Mouse (Mus musculus): Measurements from ENCODE around the gene Ly9. TPM values are rescaled to one million over a fixed set of nuclear protein-coding genes. Genes with fewer than 3 reads are reported as not detected.

The Ly9 gene
- polyA plus RNA-seq, 1 experiment from 2014 or later, result 0.84 TPM

DNA sequence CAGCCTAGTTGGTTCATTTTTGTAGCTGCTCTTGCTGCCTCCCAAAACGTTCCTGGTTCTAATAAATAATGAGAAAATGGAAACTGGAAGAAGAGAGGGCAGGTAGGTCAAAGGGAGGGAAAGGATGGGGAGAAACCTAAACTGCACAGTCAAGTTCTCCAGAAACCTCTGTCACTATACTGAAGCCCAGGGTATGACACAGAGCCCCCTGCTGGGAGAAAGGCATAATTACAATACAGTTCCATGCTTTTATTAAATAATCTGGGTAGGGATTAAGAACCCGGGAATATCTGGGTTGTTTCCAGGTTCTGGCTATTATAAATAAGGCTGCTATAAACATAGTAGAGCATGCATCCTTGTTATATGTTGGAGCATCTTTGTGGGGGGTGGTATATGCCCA is 6.8 kb upstream of the Ly9 start:
- no peak for ATAC-seq (ENCODE audit: insufficient read depth, low FRiP score)
- Histone ChIP-seq H3K4me1 (ENCODE audit: control insufficient read depth, insufficient read depth, low read length) (no peaks in the 10 kb centered on the region), H3K9ac (ENCODE audit: low read length) (no peak overlapping the region), H3K9me3 (replicated peaks; ENCODE audit: control insufficient read depth, low read length) (no peaks in the 10 kb centered on the region), H3K27ac (ENCODE audit: low read length) (no peak overlapping the region), H3K36me3 (ENCODE audit: control insufficient read depth, insufficient read depth, low read length) (no peaks in the 10 kb centered on the region), H3K27me3 (ENCODE audit: control insufficient read depth, insufficient read depth, low read length) (no peaks in the 10 kb centered on the region), H3K4me3 (replicated peaks; ENCODE audit: low read length) (no peak overlapping the region), H3K4me2 (ENCODE audit: low read depth, low read length) (no peak overlapping the region)
- 23% methylated on average over 2 of the region's 2 CpGs for WGBS

DNA sequence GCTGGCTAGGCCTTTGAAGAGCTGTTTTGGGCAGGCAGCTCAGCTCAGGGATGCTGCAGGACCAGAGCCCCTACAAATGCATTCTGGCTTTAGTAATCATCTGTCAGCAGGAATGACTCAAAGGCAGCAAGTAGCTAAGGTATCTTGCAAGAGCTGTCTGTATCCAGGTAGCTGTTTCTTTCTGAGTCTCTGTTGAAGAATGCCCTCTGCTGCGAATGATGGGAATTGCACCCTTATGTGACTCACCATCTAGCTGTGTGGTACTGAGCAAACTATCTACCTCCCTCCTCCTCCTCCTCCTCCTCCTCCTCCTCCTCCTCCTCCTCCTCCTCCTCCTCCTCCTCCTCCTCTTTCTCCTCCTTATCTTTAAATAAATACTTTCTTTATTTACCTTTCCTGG is 3.6 kb upstream of the Ly9 start:
- no peak overlapping the region for H3K9ac ChIP-seq (ENCODE audit: low read length)
- no peaks in the 10 kb centered on the region for H3K9me3 ChIP-seq (replicated peaks; ENCODE audit: control insufficient read depth, low read length)
- H3K4me1 ChIP-seq (ENCODE audit: control insufficient read depth, insufficient read depth, low read length), result no peaks in the 10 kb centered on the region
- ATAC-seq (ENCODE audit: insufficient read depth, low FRiP score), result no peak
- H3K4me2 ChIP-seq (ENCODE audit: low read depth, low read length), result no peak overlapping the region
- H3K4me3 ChIP-seq (replicated peaks; ENCODE audit: low read length), result no peak overlapping the region
- H3K36me3 ChIP-seq (ENCODE audit: control insufficient read depth, insufficient read depth, low read length), result no peaks in the 10 kb centered on the region
- H3K27me3 ChIP-seq (ENCODE audit: control insufficient read depth, insufficient read depth, low read length), result no peaks in the 10 kb centered on the region
- WGBS, result 41% methylated on average over 1 of the region's 1 CpGs
- no peak overlapping the region for H3K27ac ChIP-seq (ENCODE audit: low read length)

DNA sequence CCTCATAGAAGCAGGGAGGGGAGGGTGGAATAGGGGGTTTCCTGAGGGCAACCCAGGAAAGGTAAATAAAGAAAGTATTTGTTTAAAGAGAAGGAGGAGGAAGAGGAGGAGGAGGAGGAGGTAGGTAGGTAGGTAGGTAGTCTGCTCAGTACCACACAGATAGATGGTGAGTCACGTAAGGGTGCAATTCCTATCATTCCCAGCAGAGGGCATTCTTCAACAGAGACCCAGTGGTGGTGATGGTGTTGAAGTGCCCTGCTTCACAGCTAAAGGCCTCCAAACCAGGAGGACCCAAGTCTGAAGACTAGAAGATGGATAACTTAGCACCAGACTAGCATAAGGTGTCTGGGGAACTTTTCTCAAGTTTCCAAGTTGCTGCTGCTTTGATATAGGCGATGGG is 2.8 kb upstream of the Ly9 start:
- H3K36me3 ChIP-seq (ENCODE audit: control insufficient read depth, insufficient read depth, low read length), result no peaks in the 10 kb centered on the region
- H3K9ac ChIP-seq (ENCODE audit: low read length), result no peak overlapping the region
- H3K4me1 ChIP-seq (ENCODE audit: control insufficient read depth, insufficient read depth, low read length), result no peaks in the 10 kb centered on the region
- no peak overlapping the region for H3K4me3 ChIP-seq (replicated peaks; ENCODE audit: low read length)
- ATAC-seq (ENCODE audit: insufficient read depth, low FRiP score), result no peak
- H3K27ac ChIP-seq (ENCODE audit: low read length), result no peak overlapping the region
- H3K27me3 ChIP-seq (ENCODE audit: control insufficient read depth, insufficient read depth, low read length), result no peaks in the 10 kb centered on the region
- H3K4me2 ChIP-seq (ENCODE audit: low read depth, low read length), result no peak overlapping the region
- WGBS, result 82% methylated on average over 2 of the region's 2 CpGs
- H3K9me3 ChIP-seq (replicated peaks; ENCODE audit: control insufficient read depth, low read length), result no peaks in the 10 kb centered on the region

DNA sequence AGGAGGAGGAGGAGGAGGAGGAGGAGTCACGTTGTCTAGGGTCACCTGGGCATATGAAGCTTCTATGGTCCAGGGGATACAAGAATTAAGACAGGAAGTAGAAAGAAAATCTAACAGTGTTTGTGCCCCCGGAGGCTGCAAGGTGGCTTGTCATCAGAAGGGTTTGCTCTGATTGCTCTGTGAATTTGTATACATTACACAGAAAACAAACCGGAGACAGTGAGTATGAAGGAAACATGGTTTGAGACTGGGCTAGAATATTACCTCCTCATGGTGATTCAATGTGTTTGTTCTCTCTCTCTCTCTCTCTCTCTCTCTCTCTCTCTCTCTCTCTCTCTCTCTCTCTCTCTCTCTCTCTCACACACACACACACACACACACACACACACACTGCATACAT is 554 bp downstream of the Ly9 start:
- Histone ChIP-seq H3K9ac (ENCODE audit: low read length) (no peak overlapping the region), H3K4me1 (ENCODE audit: control insufficient read depth, insufficient read depth, low read length) (no peaks in the 10 kb centered on the region), H3K27me3 (ENCODE audit: control insufficient read depth, insufficient read depth, low read length) (no peaks in the 10 kb centered on the region), H3K4me2 (ENCODE audit: low read depth, low read length) (no peak overlapping the region), H3K36me3 (ENCODE audit: control insufficient read depth, insufficient read depth, low read length) (no peaks in the 10 kb centered on the region), H3K4me3 (replicated peaks; ENCODE audit: low read length) (no peak overlapping the region), H3K27ac (ENCODE audit: low read length) (no peak overlapping the region), H3K9me3 (replicated peaks; ENCODE audit: control insufficient read depth, low read length) (no peaks in the 10 kb centered on the region)
- no peak for ATAC-seq (ENCODE audit: insufficient read depth, low FRiP score)
- 67% methylated on average over 3 of the region's 3 CpGs for WGBS

DNA sequence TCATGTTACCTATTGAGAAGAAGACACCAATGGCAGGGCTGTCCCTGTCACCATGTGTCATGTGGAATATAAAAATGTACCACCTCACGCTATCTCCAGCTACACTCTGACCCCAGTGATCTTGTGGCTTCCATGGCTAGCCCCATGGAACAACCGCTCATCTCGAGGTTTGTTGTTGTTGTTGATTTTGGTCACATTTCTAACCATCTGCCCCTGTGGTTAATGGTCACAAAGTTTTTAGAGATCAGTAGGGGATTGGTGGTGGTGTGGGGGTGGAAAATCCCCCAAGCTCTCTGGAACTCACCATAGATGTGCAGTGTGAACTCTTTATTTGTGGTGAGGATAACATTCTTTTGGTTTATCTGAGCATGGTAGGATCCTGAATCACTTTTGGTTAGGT is 2.5 kb downstream of the Ly9 start:
- 81% methylated on average over 3 of the region's 3 CpGs for WGBS
- H3K36me3 ChIP-seq (ENCODE audit: control insufficient read depth, insufficient read depth, low read length), result no peaks in the 10 kb centered on the region
- H3K27me3 ChIP-seq (ENCODE audit: control insufficient read depth, insufficient read depth, low read length), result no peaks in the 10 kb centered on the region
- H3K27ac ChIP-seq (ENCODE audit: low read length), result no peak overlapping the region
- H3K4me3 ChIP-seq (replicated peaks; ENCODE audit: low read length), result no peak overlapping the region
- no peak overlapping the region for H3K9ac ChIP-seq (ENCODE audit: low read length)
- H3K9me3 ChIP-seq (replicated peaks; ENCODE audit: control insufficient read depth, low read length), result no peaks in the 10 kb centered on the region
- H3K4me2 ChIP-seq (ENCODE audit: low read depth, low read length), result no peak overlapping the region
- no peak for ATAC-seq (ENCODE audit: insufficient read depth, low FRiP score)
- H3K4me1 ChIP-seq (ENCODE audit: control insufficient read depth, insufficient read depth, low read length), result no peaks in the 10 kb centered on the region

DNA sequence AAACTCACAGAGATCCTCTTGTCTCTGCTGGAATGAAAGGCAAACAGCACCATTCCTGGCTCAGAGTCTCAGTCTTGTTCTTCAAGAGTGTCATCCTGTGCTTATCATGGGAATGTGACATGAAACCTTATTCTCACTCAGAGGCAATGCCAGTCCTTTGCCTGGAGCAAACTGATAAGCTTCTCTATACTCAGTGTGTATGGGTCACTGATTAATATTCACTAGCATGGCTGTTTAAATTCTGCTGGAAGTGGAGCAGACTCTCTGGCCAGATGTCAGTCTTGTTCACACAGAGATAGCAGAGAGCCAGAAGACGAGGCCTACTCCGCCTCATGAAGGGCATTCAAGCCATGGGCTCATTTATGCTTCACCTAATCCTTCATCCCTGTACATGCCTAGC is 22.6 kb downstream of the Ly9 start:
- Histone ChIP-seq H3K27me3 (ENCODE audit: control insufficient read depth, insufficient read depth, low read length) (no peaks in the 10 kb centered on the region), H3K27ac (ENCODE audit: low read length) (no peak overlapping the region), H3K9ac (ENCODE audit: low read length) (no peak overlapping the region), H3K9me3 (replicated peaks; ENCODE audit: control insufficient read depth, low read length) (no peaks in the 10 kb centered on the region), H3K4me1 (ENCODE audit: control insufficient read depth, insufficient read depth, low read length) (no peaks in the 10 kb centered on the region), H3K36me3 (ENCODE audit: control insufficient read depth, insufficient read depth, low read length) (no peaks in the 10 kb centered on the region), H3K4me3 (replicated peaks; ENCODE audit: low read length) (no peak overlapping the region), H3K4me2 (ENCODE audit: low read depth, low read length) (no peak overlapping the region)
- 80% methylated on average over 2 of the region's 2 CpGs for WGBS
- no peak for ATAC-seq (ENCODE audit: insufficient read depth, low FRiP score)

DNA sequence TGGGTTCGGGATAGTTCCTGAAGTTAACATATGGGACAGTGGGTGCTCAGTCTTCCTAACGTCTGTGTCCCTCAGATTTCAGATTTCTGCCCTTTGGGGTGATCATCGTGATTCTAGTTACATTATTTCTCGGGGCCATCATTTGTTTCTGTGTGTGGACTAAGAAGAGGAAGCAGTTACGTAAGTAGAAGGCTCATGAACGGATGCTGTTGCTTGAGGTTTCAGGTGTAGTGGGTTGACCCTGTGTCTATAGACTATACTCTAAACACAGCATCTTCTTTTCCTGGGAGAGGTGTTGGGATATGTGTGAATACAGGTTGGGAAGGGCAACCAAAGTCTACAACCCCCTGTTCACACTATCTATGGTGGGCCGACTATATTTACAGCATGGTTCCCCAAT is 30.0 kb downstream of the Ly9 start:
- Histone ChIP-seq H3K36me3 (ENCODE audit: control insufficient read depth, insufficient read depth, low read length) (no peaks in the 10 kb centered on the region), H3K9me3 (replicated peaks; ENCODE audit: control insufficient read depth, low read length) (no peaks in the 10 kb centered on the region), H3K4me1 (ENCODE audit: control insufficient read depth, insufficient read depth, low read length) (no peaks in the 10 kb centered on the region), H3K9ac (ENCODE audit: low read length) (no peak overlapping the region), H3K27me3 (ENCODE audit: control insufficient read depth, insufficient read depth, low read length) (no peaks in the 10 kb centered on the region), H3K4me2 (ENCODE audit: low read depth, low read length) (no peak overlapping the region), H3K27ac (ENCODE audit: low read length) (no peak overlapping the region), H3K4me3 (replicated peaks; ENCODE audit: low read length) (no peak overlapping the region)
- WGBS, result 82% methylated on average over 7 of the region's 7 CpGs
- ATAC-seq (ENCODE audit: insufficient read depth, low FRiP score), result no peak

DNA sequence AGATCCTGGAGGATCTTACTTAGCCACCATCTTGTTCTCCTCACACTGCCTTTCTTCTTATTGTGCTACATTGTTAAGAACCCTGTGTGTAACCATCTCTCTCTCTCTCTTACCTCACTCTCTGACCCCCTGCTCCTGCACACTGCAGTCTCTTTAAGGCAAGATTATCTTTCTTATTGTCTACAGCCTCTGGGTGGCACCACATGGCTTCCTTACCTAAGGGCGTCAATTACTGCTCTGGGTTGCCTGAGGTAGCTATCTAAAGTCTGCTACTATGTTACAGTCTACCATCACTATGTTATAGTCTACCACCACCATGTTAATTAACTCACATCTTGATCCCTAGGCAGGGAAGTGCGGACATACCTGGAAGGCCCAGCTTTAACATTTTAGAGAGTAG is 38.8 kb downstream of the Ly9 start:
- no peak overlapping the region for H3K27ac ChIP-seq (ENCODE audit: low read length)
- H3K27me3 ChIP-seq (ENCODE audit: control insufficient read depth, insufficient read depth, low read length), result no peaks in the 10 kb centered on the region
- no peak overlapping the region for H3K9ac ChIP-seq (ENCODE audit: low read length)
- no peak overlapping the region for H3K4me2 ChIP-seq (ENCODE audit: low read depth, low read length)
- H3K4me3 ChIP-seq (replicated peaks; ENCODE audit: low read length), result no peak overlapping the region
- no peaks in the 10 kb centered on the region for H3K4me1 ChIP-seq (ENCODE audit: control insufficient read depth, insufficient read depth, low read length)
- no peaks in the 10 kb centered on the region for H3K36me3 ChIP-seq (ENCODE audit: control insufficient read depth, insufficient read depth, low read length)
- H3K9me3 ChIP-seq (replicated peaks; ENCODE audit: control insufficient read depth, low read length), result no peaks in the 10 kb centered on the region
- no peak for ATAC-seq (ENCODE audit: insufficient read depth, low FRiP score)
- 66% methylated on average over 2 of the region's 2 CpGs for WGBS

DNA sequence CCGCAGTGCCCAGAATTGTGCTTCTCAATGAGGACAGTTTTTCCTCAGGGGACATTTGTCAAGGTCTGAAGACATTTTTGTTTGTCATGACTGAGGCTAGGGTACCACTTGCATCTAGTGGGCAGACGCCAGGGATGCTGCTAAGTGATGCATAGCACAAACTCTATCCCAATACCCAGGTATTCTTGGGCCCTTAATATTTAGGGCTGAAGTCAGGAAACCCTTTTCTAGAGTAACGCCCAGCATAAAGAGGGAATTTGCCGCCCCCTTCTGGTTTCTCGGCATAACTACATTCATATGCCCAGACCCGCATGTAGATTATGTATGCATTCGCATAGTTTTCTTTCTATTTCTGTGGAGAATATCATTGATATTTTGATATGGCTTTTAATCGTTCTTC is 40.4 kb downstream of the Ly9 start:
- no peak overlapping the region for H3K4me2 ChIP-seq (ENCODE audit: low read depth, low read length)
- H3K9ac ChIP-seq (ENCODE audit: low read length), result no peak overlapping the region
- WGBS, result 23% methylated on average over 8 of the region's 8 CpGs
- H3K4me3 ChIP-seq (replicated peaks; ENCODE audit: low read length), result no peak overlapping the region
- ATAC-seq (ENCODE audit: insufficient read depth, low FRiP score), result 0 out of 2 replicates have a peak, but pooled peaks have one; percentile 23
- H3K4me1 ChIP-seq (ENCODE audit: control insufficient read depth, insufficient read depth, low read length), result no peaks in the 10 kb centered on the region
- H3K9me3 ChIP-seq (replicated peaks; ENCODE audit: control insufficient read depth, low read length), result no peaks in the 10 kb centered on the region
- H3K27ac ChIP-seq (ENCODE audit: low read length), result no peak overlapping the region
- no peaks in the 10 kb centered on the region for H3K27me3 ChIP-seq (ENCODE audit: control insufficient read depth, insufficient read depth, low read length)
- no peaks in the 10 kb centered on the region for H3K36me3 ChIP-seq (ENCODE audit: control insufficient read depth, insufficient read depth, low read length)

DNA sequence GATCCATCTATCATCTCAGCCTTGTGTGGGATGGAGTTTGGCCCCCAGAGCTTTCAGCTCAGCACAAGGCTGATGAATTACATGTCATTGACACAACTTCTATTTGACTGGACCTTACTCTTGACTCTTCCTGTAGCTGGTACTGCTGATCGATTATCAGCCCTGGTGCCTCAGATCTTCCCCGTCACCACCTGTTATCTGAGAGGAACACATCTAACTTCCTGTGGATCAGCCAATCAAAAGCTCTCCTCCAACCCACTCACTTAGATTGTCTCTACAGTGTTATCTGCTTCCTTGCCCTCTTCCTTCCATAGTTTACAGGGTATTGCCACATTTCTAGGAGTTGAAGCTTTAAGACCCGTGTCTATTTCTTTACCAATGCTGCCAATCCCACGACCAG is 41.3 kb downstream of the Ly9 start:
- no peaks in the 10 kb centered on the region for H3K36me3 ChIP-seq (ENCODE audit: control insufficient read depth, insufficient read depth, low read length)
- no peak for ATAC-seq (ENCODE audit: insufficient read depth, low FRiP score)
- no peaks in the 10 kb centered on the region for H3K27me3 ChIP-seq (ENCODE audit: control insufficient read depth, insufficient read depth, low read length)
- H3K4me1 ChIP-seq (ENCODE audit: control insufficient read depth, insufficient read depth, low read length), result no peaks in the 10 kb centered on the region
- no peak overlapping the region for H3K4me3 ChIP-seq (replicated peaks; ENCODE audit: low read length)
- no peaks in the 10 kb centered on the region for H3K9me3 ChIP-seq (replicated peaks; ENCODE audit: control insufficient read depth, low read length)
- H3K4me2 ChIP-seq (ENCODE audit: low read depth, low read length), result no peak overlapping the region
- H3K9ac ChIP-seq (ENCODE audit: low read length), result no peak overlapping the region
- 54% methylated on average over 4 of the region's 4 CpGs for WGBS
- no peak overlapping the region for H3K27ac ChIP-seq (ENCODE audit: low read length)

Measured in stomach, embryonic 16.5 days (tissue).